Mouse (Mus musculus): ENCODE measurements around the gene Bri3.

Gene Bri3

DNA sequence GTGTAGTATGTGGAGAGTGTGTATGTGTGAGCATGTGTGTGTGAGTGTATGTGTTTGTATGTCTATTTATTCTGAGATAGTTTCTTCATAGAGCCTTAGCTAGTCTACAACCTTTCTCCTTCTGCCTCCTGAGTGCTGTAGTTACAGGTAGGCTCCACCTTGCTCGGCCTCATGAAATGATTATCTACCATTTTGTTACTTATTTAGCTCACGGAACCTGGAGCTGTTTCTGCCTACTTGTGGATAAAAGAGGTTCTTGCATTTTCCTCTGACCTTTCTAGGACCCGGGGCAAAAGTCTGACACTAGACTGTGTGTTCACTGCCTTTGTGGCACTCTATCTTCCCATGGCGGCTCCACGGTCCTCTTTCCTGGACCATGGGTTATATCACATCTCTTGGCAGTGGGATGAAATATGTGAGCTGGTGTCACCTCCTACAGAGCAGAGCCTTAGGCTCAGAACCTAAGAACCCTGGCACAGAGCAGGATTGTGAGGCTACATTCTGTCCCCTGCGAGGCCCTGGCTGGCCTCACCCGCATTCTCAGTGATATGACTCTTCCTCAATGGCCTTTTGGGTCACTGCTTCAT is at the start of gene Bri3:
Gene Bri3 (plus strand): TSS at position 537 of the 587 bp plus-strand sequence.
- in situ Hi-C loops (cut with MboI): loop anchor here (25.0 kb wide), 1 partner anchor 493 kb away; no protein-coding TSS in a partner anchor

DNA sequence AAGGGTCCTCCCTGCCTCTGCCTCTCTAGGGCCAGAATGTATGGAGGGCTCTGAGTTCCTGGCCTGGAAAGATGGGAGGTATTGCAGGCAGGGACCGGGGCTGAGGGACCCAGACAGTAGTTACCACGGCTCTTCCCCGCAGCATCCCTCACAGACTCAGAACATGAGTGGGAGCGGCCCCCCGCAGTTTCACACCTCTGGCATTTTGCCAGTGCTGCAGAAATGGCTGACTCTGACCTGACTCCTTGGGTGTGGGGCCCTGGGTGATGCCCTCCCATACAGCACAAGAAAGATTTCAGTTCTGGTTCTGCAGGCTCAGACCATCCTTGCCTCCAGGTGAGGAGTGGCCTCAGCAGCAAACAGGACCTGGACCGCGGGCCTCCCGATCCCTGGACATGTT is 48.7 kb upstream of the Bri3 start:
- in situ Hi-C loops (cut with MboI): no loop called here

DNA sequence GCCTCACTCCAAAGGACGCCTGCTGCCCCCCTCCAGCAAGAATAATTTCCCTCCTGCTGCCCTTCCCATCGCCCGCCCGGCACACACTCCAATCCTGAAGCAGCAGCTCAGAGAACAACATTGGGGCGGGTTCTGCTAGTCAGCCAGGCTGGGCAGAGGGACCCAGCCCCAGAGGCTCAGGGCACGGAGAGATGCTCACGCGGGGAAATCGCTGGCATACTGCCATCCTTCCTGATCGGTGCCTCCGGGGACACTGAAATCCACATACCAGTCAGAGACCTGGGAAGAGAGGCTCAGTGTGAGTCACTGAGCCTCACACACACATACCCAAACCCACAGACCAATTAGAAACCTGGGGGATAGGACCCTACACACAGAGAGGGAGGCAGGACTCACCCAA is 43.6 kb upstream of the Bri3 start:
- in situ Hi-C loops (cut with MboI): no loop called here

DNA sequence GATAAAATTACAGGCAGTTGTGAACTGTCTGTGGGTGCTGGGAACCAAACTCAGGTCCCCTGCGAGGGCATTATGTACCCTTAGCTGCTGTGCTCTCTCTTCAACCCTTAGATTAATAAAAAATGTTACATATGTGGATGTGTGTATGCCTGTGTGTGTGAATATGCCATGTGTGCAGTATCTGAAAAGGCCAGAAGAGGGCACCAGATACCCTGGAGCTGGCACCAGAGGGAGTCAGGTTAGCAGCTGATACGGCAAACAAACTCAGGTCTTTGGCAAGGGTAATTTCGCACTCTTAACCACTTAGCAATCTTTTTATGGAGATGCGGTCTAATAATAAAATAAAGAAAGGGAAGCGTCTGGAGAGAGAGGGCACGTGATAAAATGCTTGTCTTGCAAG is 41.8 kb upstream of the Bri3 start:
- in situ Hi-C loops (cut with MboI): no loop called here

DNA sequence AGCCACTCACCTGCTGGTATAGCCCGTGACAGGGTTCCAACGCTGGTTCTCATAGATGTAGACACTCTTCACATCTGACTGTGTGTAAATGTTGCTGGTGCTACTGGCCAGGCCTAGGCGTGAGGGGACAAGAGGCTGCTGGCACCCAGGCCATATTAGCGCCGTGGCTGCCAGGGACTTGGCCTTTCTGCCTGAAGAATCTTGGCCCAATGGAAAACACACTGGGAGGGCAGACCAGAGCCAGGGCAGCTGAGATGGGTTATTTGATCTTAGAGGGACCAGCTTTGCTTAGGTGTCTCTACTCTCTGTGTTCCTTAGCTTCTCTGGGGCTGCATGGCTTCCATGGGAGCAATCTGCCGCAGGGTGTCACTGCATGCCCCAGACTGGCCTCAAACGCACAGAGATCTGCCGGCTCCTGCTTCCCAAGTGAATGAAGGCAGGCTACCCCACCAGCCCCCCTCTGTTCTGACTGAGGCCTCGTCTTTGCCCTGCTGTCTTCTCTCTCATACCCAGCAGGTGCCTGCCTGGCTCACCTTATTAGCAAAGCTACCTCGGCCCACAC is 40.8 kb upstream of the Bri3 start:
- in situ Hi-C loops (cut with MboI): no loop called here

- in situ Hi-C loops (cut with MboI): no loop called here
These were observed 39.9 kb upstream of the Bri3 start for GRCm38 (mm10) chr5:144204303-144204702.

DNA sequence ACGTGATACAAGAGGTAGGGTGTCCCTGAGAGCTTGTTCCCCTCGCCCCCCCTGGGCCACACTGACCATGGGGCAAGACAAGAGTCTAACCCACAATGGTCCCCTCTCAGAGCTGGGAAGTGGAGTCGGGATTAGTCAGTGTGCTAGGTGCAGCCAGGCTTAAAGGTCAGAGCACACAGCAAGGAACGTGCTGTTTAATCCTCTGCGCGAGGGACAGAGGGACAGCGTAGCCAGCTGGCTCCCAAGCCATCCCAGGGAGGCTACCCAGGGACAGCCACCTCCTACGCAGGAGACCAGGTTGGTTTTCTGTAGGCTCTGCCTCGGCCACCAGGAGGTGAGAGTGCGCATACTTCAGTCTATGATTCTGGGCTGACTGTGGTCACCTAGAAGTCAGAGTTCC is 39.3 kb upstream of the Bri3 start:
- in situ Hi-C loops (cut with MboI): no loop called here

- in situ Hi-C loops (cut with MboI): no loop called here
These were observed 38.2 kb upstream of the Bri3 start for GRCm38 (mm10) chr5:144206069-144206468.

- in situ Hi-C loops (cut with MboI): no loop called here
These were observed 36.8 kb upstream of the Bri3 start for GRCm38 (mm10) chr5:144207478-144207877.

DNA sequence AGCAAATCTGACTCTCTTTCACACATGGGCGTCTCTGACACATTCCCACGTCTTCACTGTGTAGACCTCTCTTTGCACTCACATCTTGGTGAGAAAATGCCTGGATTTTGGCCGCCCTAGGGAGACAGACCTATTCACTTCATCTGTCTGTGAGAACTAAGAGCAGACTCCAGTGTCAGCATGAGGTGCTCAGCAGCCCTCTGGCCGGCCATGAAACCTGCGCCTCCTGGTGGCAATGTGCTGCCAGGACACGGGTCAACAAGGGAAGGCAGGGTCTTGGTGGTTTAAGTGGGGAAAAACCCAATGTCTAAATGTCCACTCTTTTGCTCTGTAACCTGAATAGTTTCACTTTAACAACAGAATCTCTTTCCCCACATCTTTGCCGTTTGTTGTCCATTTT is 29.8 kb upstream of the Bri3 start:
- in situ Hi-C loops (cut with MboI): no loop called here

- in situ Hi-C loops (cut with MboI): no loop called here
These were observed 28.2 kb upstream of the Bri3 start for GRCm38 (mm10) chr5:144215992-144216391.

GRCm38 (mm10) chr5:144218061-144218460 is 26.2 kb upstream of the Bri3 start:
- in situ Hi-C loops (cut with MboI): no loop called here

GRCm38 (mm10) chr5:144219306-144219705 is 24.9 kb upstream of the Bri3 start:
- in situ Hi-C loops (cut with MboI): no loop called here

DNA sequence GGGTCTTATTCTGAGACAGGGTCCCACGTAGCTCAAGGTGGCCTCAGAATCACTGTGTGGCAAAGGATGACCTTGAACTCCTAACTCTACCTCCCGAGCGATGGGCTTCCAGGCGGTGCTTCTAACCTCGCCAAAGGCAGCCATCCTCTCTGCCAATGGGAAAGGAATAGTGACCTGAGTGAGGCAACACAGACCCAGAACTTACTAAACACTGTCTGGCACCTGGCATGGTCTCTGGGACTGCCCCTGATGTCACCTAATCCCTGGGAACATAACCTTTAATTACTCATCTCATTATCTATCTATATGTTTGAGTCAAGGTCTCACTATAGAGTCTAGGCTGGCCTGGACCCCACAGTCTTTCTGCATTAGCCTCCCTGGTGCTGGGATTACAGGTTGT is 24.3 kb upstream of the Bri3 start:
- in situ Hi-C loops (cut with MboI): loop anchor here (10.0 kb wide), 1 partner anchor 155 kb away; no protein-coding TSS in a partner anchor

DNA sequence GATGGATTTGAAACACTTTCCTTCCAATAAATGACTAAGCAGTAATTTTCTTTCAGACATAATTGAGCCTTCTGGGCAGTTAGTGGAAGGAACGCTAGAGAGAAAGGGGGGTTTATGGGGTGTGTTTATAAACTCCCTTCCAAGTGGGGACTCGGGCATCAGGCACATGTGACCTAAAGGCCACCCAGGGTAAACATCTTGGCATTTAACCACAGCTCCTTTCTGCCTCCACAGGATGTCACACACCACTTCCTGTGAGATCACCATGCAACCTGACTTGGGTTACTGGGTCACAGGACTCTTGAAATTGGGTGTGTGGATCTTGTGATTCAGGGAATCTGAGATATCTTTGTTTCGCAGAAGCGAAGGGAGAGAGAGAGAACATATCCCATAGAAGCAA is 22.9 kb upstream of the Bri3 start:
- in situ Hi-C loops (cut with MboI): loop anchor here (10.0 kb wide), 1 partner anchor 153 kb away; no protein-coding TSS in a partner anchor

- in situ Hi-C loops (cut with MboI): loop anchor here (10.0 kb wide), 1 partner anchor 152 kb away; no protein-coding TSS in a partner anchor
These were observed 21.3 kb upstream of the Bri3 start for GRCm38 (mm10) chr5:144222811-144223502.

DNA sequence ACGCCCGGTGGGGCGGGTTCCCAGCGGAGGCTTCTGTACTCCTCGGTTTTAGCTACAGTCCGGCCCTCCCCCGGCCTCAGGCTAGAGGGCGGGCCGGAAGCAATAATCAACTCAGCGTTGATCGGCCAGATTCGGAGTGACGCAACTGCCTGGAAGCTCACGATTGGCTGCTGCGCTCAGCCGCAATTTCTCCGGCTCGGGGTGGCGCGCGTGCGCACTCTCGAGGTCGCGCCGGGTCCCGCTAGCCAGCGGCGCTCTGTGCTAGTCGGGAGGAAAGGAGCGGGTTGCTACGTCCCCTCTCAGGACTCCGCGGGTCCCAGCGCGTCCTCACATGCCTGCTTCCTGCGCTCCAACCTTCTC is 20.8 kb upstream of the Bri3 start, which contains the start of gene Tecpr1:
Gene Tecpr1 (minus strand): TSS at position 113 of the 360 bp plus-strand sequence.
- in situ Hi-C loops (cut with MboI): loop anchor here (10.0 kb wide), 1 partner anchor 151 kb away; no protein-coding TSS in a partner anchor

DNA sequence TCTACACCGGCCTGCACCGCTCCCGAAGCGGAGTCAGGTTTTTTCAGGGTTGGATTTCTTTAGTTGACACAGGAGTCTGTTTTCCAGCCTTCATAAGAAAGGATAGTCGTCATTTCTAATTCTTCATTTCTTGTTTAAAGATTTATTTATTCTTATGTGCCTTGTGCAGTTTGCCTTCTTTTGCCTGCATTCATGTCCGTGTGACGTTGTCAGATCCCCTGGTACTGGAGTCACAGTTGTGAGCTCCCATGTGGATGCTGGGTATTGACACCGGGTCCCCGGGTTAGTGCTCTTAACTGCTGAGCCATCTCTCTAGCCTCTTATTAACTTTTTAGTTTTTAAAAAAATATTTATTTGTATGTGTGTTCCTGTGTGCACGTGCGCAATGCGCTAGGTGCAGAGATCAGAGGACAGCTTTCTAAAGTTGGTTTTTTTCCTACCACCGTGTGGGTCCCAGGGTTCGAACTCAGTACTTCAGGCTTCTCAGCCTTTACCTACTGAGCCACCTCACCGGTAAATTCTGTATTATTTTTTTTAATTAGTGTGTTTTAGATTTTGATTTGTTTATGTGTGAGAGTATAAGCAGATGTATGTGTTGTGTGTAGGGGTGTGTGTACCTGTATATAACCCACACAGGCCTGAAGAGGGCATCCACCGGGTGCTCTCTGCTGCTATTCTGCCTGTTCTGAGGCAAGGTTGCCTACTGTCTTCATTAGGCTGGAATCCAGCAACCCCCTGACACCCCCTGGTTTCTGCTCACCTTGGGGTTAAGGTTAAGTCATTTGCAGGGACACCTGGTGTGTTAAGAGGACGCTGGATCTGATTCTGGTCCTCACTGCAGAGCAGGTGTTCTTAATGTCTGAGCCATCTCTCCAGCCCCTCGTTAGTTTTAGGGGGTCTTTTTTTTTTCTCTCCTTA is 20.1 kb upstream of the Bri3 start:
- in situ Hi-C loops (cut with MboI): loop anchor here (10.0 kb wide), 1 partner anchor 151 kb away; no protein-coding TSS in a partner anchor

DNA sequence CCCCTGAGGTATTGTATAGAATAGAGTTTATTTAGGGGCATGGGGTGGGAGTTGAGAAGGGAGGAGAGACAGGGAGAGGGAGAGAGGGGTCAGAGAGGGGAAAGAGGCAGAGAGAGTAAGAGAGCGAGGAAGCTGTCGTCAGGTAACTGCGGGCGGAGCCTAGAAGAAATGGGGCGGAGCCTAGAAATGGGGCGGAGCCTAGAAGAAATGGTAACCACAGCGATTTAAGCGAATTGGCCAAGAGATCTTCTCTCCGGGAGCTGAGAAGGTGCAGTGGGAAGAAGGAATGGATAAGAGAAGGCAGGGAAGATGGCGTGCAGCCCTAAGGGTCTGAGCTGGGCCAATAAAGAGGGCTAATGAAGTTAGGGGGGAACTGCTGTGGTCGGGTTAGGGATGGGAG is 18.0 kb upstream of the Bri3 start:
- in situ Hi-C loops (cut with MboI): loop anchor here (10.0 to 25.0 kb wide), 2 partner anchors 149 to 511 kb away; no protein-coding TSS in a partner anchor

DNA sequence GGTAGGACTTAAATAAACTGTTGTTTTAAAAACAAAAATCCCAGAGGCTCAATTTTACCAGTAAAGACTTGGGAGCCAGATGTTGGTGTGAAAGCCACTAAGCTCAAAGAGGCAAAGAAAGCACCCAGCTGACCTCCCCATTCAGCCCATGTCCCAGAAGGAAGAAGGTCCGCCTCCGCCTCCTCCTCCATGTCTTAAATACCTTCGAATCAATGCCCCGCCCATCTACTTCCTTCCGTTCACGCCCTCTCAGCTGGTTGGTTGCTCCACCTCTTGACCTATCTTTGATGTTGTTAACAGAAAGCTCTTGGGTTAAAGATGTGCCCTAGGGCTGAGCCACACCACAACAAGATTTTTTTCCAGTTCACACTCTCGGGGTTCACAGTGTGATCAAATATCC is 14.0 kb upstream of the Bri3 start:
- in situ Hi-C loops (cut with MboI): loop anchor here (25.0 kb wide), 1 partner anchor 507 kb away; no protein-coding TSS in a partner anchor

DNA sequence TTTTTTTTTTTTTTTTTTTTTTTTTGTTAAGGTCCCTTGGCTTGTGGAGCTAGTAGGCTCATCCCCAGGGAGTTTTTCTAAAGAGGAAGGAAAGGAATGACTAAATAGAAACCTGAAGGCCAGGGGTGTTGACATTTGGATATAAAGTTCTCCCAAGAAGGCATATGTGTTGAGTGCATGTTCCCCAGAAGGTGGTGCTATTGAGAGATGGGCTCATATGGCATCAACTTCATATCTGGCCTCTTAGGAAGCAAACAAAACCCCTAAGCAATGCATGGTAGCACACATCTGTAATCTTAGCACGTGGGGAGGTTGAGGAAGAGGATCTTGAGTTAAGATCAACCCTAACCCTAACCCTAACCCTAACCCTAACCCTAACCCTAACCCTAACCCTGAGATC is 12.8 kb upstream of the Bri3 start:
- in situ Hi-C loops (cut with MboI): loop anchor here (25.0 kb wide), 1 partner anchor 506 kb away; no protein-coding TSS in a partner anchor

DNA sequence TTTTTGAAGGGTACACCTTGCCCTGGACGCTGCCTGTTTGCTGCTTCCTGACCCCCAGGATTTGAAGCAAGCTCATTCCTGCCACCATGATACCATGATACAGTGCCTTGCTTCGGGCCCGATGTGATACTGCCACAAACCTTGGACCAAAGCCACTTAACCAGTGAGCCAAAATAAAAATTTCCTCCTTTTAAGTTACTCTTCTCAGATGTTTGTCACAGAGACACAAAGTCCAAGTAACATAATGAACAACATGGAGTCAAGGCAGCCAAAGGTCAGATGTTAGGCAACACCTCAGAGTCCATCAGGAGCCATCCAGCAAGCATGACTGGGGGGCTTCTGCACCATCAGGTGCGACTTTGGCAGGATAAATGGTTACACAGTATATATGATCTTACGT is 11.7 kb upstream of the Bri3 start:
- in situ Hi-C loops (cut with MboI): loop anchor here (25.0 kb wide), 1 partner anchor 505 kb away; no protein-coding TSS in a partner anchor
